Mouse (Mus musculus): ENCODE measurements around the gene Asb2. TPM values are rescaled to one million over a fixed set of nuclear protein-coding genes. Genes with fewer than 3 reads are reported as not detected.

The Asb2 gene
- polyA plus RNA-seq (2012; rRNA removed): 105 and 124 TPM in 2 replicates

DNA sequence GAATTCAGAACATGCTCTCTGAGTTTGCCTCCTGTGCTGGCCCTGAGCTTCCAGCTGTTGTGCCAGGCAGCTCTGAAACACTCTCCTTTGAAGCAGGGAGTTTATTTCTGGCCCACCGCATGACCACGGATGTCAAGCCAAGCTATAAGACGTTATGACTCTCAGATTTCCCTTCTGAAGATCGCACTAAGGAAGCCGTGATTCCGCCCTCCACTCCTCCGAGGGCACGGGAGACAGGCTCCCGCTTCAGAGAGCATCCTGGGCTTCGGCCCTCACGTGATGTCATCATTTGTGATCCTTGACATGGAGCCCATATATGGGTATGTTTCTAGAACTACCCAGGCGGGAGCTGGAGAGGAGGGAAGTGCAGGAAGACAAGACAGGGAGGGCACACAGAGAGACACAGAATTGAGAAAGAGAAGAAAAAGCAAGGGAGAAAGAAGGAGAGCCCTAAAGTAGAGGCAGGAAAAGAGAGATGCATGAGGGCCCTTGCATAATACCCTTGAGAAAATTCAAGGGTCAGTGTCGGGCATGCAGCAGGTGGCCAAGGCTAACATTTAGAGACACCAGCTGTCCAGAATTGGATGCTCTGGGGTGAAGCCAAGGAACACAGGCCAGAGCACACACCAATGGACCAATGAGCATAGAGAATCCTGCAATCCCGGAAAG, at the start of gene Asb2:
TSS of gene Asb2 (minus strand) at position 256 of the 669 bp plus-strand sequence.

DNA sequence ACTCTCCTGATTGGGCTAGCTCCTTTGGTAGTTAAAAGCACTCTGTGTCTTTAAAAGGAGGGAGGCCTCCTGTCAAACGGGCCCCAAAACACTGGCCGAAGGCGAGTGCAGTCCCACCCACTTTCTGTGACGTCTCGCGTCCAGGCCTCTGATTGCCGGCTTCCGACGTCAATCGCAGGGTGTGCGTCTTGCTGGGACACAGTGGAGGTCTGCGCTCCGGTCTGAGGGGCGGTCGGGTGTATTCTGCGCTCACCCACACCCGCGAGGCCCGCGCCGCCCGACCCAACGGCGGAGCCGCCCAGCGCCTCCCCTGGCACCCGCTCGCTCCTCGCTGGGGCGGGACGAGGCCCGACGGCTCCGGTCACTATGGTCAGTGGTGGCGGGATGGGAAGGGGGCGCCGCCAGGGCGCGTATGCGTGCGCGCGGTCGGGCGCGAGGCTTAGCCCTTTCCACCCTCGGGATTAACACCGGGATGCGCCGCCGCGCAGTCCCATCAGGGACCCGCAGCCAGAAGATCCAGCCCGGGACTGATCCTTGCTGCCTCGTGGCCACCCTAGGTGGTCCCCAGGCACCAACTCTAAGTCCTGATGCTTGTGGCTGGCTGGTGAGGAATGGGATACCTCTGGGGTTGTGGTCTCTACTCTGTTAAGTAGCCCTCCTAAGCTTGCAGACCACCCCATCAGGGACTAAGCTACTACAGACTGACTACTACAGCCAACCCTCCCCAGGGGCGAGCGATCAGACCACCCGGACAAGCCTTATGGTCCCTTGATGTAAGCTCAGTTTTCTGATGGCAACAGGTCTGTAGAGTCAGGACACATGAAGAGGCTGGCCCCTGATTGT, 32.9 kb upstream of the Asb2 start, which contains the start of gene Otub2:
TSS of gene Otub2 (plus strand) at position 178 of the 843 bp plus-strand sequence.

DNA sequence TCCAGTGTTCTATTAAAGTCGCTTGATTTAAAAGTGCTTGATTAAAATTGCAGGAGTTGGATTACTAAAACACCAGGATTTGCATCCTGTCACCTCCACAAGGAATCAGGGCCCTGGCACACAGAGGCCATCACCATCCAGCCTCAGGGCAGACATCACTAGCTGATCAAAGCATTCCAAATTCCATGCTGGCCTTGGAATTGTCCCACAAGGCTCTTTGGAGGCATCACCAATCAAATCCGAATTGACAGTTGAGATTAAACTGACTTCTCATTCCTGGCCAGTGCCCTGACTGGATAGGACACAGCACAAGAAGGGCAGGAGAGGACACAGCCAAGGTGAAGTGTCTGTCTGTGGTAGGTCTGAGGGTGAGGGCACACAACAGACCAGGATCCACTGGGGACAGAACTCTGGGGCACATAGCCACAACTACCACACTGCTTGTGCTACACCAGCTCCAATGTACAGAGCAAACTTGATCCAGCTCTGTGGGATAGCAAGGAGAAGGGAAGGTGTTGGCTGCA, 45.0 kb downstream of the Asb2 start, which contains the start of gene Fam181a:
TSS of gene Fam181a (plus strand) at position 232 of the 524 bp plus-strand sequence.

Other genes with a start within 250 kb of the Asb2 start
- gene Prima1, start 113.9 kb downstream of the Asb2 start, polyA plus RNA-seq (2012; rRNA removed): 4.9 and 5.9 TPM in 2 replicates
- 0.71 and 0.93 TPM in 2 replicates for gene Fam181a, start 45.0 kb downstream of the Asb2 start, polyA plus RNA-seq (2012; rRNA removed)
- 6.1 and 7.6 TPM in 2 replicates for gene Otub2, start 32.7 kb upstream of the Asb2 start, polyA plus RNA-seq (2012; rRNA removed)
- gene 9330161L09Rik, start 51.8 kb upstream of the Asb2 start, polyA plus RNA-seq (2012; rRNA removed): 0.71 and 0.76 TPM in 2 replicates
- 46.0 and 53.9 TPM in 2 replicates for gene Ddx24, start 69.8 kb upstream of the Asb2 start, polyA plus RNA-seq (2012; rRNA removed)
- 565 and 703 TPM in 2 replicates for gene Ifi27, start 78.2 kb upstream of the Asb2 start, polyA plus RNA-seq (2012; rRNA removed)
- 762 and 1,011 TPM in 2 replicates for gene Ifi27l2a, start 87.7 kb upstream of the Asb2 start, polyA plus RNA-seq (2012; rRNA removed)
- 0.43 TPM in 1 of 2 replicates, not detected in the other for gene Ifi27l2b, start 101.2 kb upstream of the Asb2 start, polyA plus RNA-seq (2012; rRNA removed)
- gene Ppp4r4, start 176.3 kb upstream of the Asb2 start, polyA plus RNA-seq (2012; rRNA removed): 0.92 and 1.1 TPM in 2 replicates

Data from ovary, adult 2 months (tissue).